Mouse (Mus musculus) left cerebral cortex, adult 2 months (tissue): ENCODE results near the gene Tsacc. TPM values are rescaled to one million over a fixed set of nuclear protein-coding genes. Genes with fewer than 3 reads are reported as not detected.
A peak's percentile ranks its signal among the peaks of the same experiment; 100 is the strongest.

ENCODE experiments used
- DNase-seq, 2 experiments: peaks; one replicate each; pipeline ENCODE4 v3.0.0; 2021 to 2022; ENCODE audit warnings: low spot score in 2 of 2, mixed read lengths in 1 of 2; ENCODE audit errors: extremely low spot score in 1 of 2
- H3K27ac ChIP-seq: fragments of 200-600 bp; 2 replicates; pipeline ENCODE4 v1.8.1; 2022
- H3K4me3 ChIP-seq: fragments of 200-600 bp; 2 replicates; pipeline ENCODE4 v1.8.1; 2022
- CTCF ChIP-seq: fragments of 200-600 bp; IDR thresholded peaks from 2 replicates; pipeline ENCODE4 v1.8.1; 2022; ENCODE audit warnings: antibody characterized with exemption, mild to moderate bottlenecking, moderate library complexity
- intact Hi-C: fragments of 180-260 bp; cut with DNase I; formaldehyde crosslinking; loops from one replicate; pipeline ENCODE4 v1.15.1; 2025
- long read RNA-seq, 2 experiments: library from polyadenylated mRNA; stranded (forward); transcript quantifications; one replicate each; pipeline ENCODE4 v2.0.0; 2021; ENCODE audit warnings: borderline mapping rate in 2 of 2
- total RNA-seq, 2 experiments: library from RNA; stranded (reverse); gene quantifications; 2 replicates each; pipeline ENCODE4 v1.2.3; 2021

Tsacc gene
- 1 to 10 TPM; 3.7 to 3.8 TPM for total RNA-seq
- long read RNA-seq, experiment 1, partial matches to known transcripts: 0 of 1 reads
- long read RNA-seq, experiment 1, other reads (novel, unspliced or antisense): 1 of 1 reads
- long read RNA-seq, experiment 2, partial matches to known transcripts: 0 of 1 reads
- long read RNA-seq, experiment 2, other reads (novel, unspliced or antisense): 1 of 1 reads

GRCm38 (mm10) chr3:88296561-88297318 lies at the start of gene Tsacc, which contains the start of gene Cct3:
TSS of gene Tsacc (minus strand) at chr3:88296999.
TSS of gene Cct3 (plus strand) at chr3:88297116.
- peak; percentile 93 to 96 for DNase-seq
- TF ChIP-seq CTCF: peak; percentile 26; the same call in 1 of the 2 replicates
- intact Hi-C loops: no loop called here
- peak within 1 kb of the TSS; percentile 91 for H3K4me3 ChIP-seq
- peak within 1 kb of the TSS; percentile 95 for H3K27ac ChIP-seq

GRCm38 (mm10) chr3:88339006-88339405 lies 42.2 kb upstream of the Tsacc start:
- TF ChIP-seq CTCF: no peak
- intact Hi-C loops: loop anchor here (5.0 kb wide), 2 partner anchors 128 to 147 kb away; no protein-coding TSS in a partner anchor
- Histone ChIP-seq H3K27ac (no peak overlapping the region), H3K4me3 (no peak overlapping the region)
- no peak for DNase-seq

GRCm38 (mm10) chr3:88338316-88338715 lies 41.5 kb upstream of the Tsacc start:
- no peak for TF ChIP-seq CTCF
- H3K4me3 ChIP-seq: no peak overlapping the region
- intact Hi-C loops: loop anchor here (5.0 kb wide), 2 partner anchors 129 to 146 kb away; no protein-coding TSS in a partner anchor
- DNase-seq: no peak
- H3K27ac ChIP-seq: no peak overlapping the region

GRCm38 (mm10) chr3:88337367-88338020 lies 40.7 kb upstream of the Tsacc start:
- H3K27ac ChIP-seq: peak overlapping the region; percentile 100
- intact Hi-C loops: loop anchor here (5.0 kb wide), 2 partner anchors 130 to 145 kb away; no protein-coding TSS in a partner anchor
- TF ChIP-seq CTCF: no peak
- H3K4me3 ChIP-seq: peak overlapping the region; percentile 93
- DNase-seq: peak in 1 of 2 experiments; percentile 40

- no peak for TF ChIP-seq CTCF
- peak within 1 kb of the TSS; percentile 100 for H3K27ac ChIP-seq
- peak; percentile 94 for DNase-seq
- intact Hi-C loops: loop anchor here (5.0 kb wide), 2 partner anchors 131 to 144 kb away; no protein-coding TSS in a partner anchor
- H3K4me3 ChIP-seq: peak within 1 kb of the TSS; percentile 93
Measured at GRCm38 (mm10) chr3:88336058-88337013, 39.5 kb upstream of the Tsacc start, which contains the start of the genes Tmem79 and Smg5. TSS of gene Tmem79 (minus strand) at chr3:88336148. TSS of gene Smg5 (plus strand) at chr3:88336260.

- TF ChIP-seq CTCF: no peak
- Histone ChIP-seq H3K4me3 (peak overlapping the region; percentile 93), H3K27ac (peak overlapping the region; percentile 100)
- intact Hi-C loops: loop anchor here (5.0 kb wide), 2 partner anchors 132 to 143 kb away; no protein-coding TSS in a partner anchor
- DNase-seq: no peak
Measured at GRCm38 (mm10) chr3:88335436-88336053, 38.7 kb upstream of the Tsacc start.

GRCm38 (mm10) chr3:88334902-88335435 lies 38.2 kb upstream of the Tsacc start:
- no peak for TF ChIP-seq CTCF
- intact Hi-C loops: loop anchor here (5.0 kb wide), 2 partner anchors 132 to 143 kb away; no protein-coding TSS in a partner anchor
- peak overlapping the region; percentile 93 for H3K4me3 ChIP-seq
- no peak overlapping the region for H3K27ac ChIP-seq
- DNase-seq: no peak

GRCm38 (mm10) chr3:88334029-88334658 lies 37.3 kb upstream of the Tsacc start:
- DNase-seq: no peak
- H3K27ac ChIP-seq: no peak overlapping the region
- no peak for TF ChIP-seq CTCF
- H3K4me3 ChIP-seq: no peak overlapping the region
- intact Hi-C loops: no loop called here

- intact Hi-C loops: no loop called here
- Histone ChIP-seq H3K4me3 (no peak overlapping the region), H3K27ac (no peak overlapping the region)
- DNase-seq: no peak
- TF ChIP-seq CTCF: peak; percentile 71
Measured at GRCm38 (mm10) chr3:88331282-88331681, 34.5 kb upstream of the Tsacc start.

- intact Hi-C loops: no loop called here
- TF ChIP-seq CTCF: no peak
- H3K4me3 ChIP-seq: no peak overlapping the region
- no peak for DNase-seq
- no peak overlapping the region for H3K27ac ChIP-seq
Measured at GRCm38 (mm10) chr3:88328956-88329355, 32.2 kb upstream of the Tsacc start.
